Mouse (Mus musculus) embryonic facial prominence, embryonic 10.5 days (tissue): ENCODE results near the gene Tcf7l2. TPM values are rescaled to one million over a fixed set of nuclear protein-coding genes. Genes with fewer than 3 reads are reported as not detected.

Source experiments
- DNase-seq: peaks from one replicate; pipeline ENCODE4 v3.0.0-alpha.2; 2017; ENCODE audit warnings: low spot score
- H3K27ac ChIP-seq: fragments of 300-500 bp; sonication (generic); replicated peaks from 2 replicates; pipeline ENCODE4 v1.5.1; 2016; ENCODE audit warnings: mild to moderate bottlenecking
- H3K27me3 ChIP-seq: fragments of 300-500 bp; sonication (generic); replicated peaks from 2 replicates; pipeline ENCODE4 v1.6.1; 2016; ENCODE audit warnings: low read depth, mild to moderate bottlenecking; ENCODE audit not compliant: poor library complexity, severe bottlenecking
- H3K36me3 ChIP-seq: fragments of 300-500 bp; sonication (generic); replicated peaks from 2 replicates; pipeline ENCODE4 v1.6.1; 2016; ENCODE audit warnings: mild to moderate bottlenecking, moderate library complexity
- H3K4me1 ChIP-seq: fragments of 300-500 bp; sonication (generic); 2 replicates; pipeline ENCODE4 v1.6.1; 2016
- H3K4me3 ChIP-seq: fragments of 300-500 bp; sonication (generic); 2 replicates; pipeline ENCODE4 v1.5.1; 2016; ENCODE audit warnings: mild to moderate bottlenecking, moderate library complexity
- H3K9me3 ChIP-seq: fragments of 300-500 bp; sonication (generic); 2 replicates; pipeline ENCODE4 v1.6.1; 2016; ENCODE audit warnings: mild to moderate bottlenecking
- WGBS: fragments of 180-500 bp; shearing (Covaris S2); methylation state at CpG from one replicate; pipeline ENCODE4 v1.1.7; 2016; 5-methylcytosine and 5-hydroxymethylcytosine counted together
- polyA plus RNA-seq: library from polyadenylated mRNA; unstranded; fragments of >200 nt; fragmentation: Nextera tagmentation; extraction: Ambion mirVana; gene quantifications from 2 replicates; pipeline ENCODE4 v1.2.1, GENCODE M21; 2016

Tcf7l2 gene
- polyA plus RNA-seq, 1 experiment from 2014 or later: 111 TPM

DNA sequence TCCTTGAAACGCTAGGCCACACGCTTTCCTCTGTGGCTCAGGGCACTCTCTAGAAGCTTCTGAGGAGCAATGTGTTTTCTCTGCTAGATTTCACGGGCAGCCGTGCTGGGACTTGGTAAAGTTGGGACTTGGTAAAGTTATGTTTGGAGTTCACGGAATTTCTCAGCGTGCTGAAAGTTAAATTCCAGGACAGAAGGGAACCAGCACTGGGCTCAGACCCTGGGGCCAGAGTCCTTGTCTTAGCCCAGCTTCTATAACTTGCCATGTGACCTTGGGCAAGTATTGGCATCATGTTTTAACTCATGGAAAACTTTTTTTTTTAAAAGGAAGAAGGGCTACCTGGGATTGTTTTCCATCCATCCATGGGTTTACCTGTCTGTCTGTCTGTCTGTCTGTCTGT is 104.6 kb downstream of the Tcf7l2 start:
- no peaks in the 10 kb centered on the region for H3K9me3 ChIP-seq
- H3K27ac ChIP-seq: no peak overlapping the region; the same call in 1 of the 2 replicates
- WGBS: 91% methylated on average over 6 of the region's 6 CpGs

DNA sequence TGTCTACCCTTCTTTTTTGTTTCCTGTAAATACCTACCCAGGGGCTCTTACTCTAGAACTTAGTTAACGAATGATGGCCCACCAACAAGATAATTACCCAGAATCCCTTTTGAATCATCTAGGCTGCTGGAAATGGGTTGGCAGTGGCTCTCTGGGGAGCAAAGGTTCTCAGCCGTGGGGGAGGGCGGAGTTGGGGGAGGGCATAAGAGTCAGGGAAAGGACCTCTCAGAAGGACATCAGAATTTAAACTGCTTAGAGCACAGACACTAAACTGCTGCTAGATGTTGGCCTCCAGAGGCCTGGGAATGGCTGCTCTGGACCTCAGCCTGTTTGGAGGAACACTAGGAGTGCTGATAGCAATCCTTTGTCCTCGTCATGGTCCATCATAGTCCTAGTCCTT is 105.4 kb downstream of the Tcf7l2 start:
- no peaks in the 10 kb centered on the region for H3K9me3 ChIP-seq
- peaks cover 13% of the 10 kb centered on the region for H3K36me3 ChIP-seq
- DNase-seq: no peak
- H3K27me3 ChIP-seq: no peaks in the 10 kb centered on the region
- H3K4me1 ChIP-seq: peaks cover 54% of the 10 kb centered on the region
- no peak overlapping the region for H3K27ac ChIP-seq
- H3K4me3 ChIP-seq: no peak overlapping the region
- WGBS: 67% methylated on average over 4 of the region's 4 CpGs

More for the DNA sequence above, 104.6 kb downstream of the Tcf7l2 start:
- Histone ChIP-seq H3K4me1 (peaks cover 56% of the 10 kb centered on the region), H3K27me3 (no peaks in the 10 kb centered on the region), H3K4me3 (no peak overlapping the region), H3K36me3 (peaks cover 8% of the 10 kb centered on the region)
- no peak for DNase-seq

DNA sequence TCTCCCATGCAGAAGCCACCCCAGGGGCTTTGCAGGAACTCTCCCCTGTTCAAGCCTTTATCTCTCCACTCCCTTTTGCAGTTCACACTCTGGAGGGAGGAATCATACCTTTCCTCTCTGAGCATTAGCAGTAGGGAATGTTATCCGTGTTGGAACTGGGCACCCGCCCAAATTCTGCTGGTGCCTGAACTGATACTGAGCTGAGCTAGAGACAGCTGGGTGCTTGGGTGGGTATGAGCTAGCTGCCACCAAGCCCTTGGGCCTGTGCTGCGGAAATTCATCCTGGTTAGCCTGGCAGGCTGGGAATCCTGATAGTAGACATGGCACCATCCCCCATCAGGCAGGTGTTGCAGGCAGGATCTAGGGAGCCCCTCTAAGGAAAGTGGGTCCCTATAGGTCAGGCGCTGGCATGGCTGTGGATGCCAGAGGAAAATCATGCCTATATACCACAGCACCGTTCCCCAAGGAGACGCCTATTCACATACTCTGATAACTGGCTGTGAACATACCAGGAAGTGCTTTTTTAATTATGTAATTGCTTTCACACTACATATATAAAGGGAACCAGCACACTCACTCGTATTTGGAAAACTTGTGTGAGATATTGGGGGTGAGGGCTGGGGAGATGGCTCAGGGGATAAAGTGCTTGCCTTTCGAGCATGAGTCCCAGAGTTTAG is 108.9 kb downstream of the Tcf7l2 start:
- no peaks in the 10 kb centered on the region for H3K9me3 ChIP-seq
- no peak overlapping the region for H3K27ac ChIP-seq
- 89% methylated on average over 8 of the region's 8 CpGs for WGBS

DNA sequence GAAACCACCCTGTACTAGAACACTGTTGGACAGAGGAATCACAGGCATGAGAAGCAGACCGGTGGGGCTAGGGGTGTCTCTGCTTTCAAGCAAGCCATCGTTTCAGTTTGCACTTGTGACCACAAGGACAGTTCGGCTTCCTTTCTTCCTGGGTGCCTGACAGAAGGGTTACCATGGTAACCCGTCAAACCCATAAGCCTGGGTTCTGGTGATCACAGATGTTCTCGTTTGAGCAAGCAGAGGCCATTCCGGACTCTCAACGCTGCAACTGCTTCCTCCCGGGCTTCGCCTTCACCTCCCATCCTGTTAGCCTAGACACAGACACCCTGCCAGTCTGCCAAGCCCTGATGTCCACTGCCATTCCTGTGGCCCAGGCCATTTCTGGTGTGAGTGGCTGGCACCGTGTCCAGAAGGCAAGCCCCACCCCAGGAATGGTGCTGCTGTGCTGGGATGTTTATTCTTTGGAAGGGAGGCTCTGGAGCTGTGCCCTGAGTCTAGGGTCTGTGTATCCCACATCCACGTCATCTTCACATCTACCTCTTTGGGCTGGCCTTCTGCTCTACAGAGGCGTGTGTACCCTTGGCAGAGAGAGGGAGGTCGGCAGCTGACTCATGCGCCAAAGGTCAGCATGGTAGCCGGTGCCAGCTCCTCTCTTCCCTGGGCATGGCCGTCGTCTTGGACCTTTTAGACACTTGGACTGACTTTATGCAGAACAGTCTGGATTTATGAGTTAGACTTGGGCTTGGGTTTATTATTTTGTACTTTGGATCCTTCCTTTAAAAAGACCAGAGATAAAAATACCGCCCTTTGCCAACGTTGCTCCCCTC is 110.1 kb downstream of the Tcf7l2 start:
- DNase-seq: no peak
- Histone ChIP-seq H3K9me3 (no peaks in the 10 kb centered on the region), H3K27me3 (no peaks in the 10 kb centered on the region), H3K4me3 (no peak overlapping the region), H3K4me1 (peaks cover 24% of the 10 kb centered on the region), H3K27ac (no peak overlapping the region), H3K36me3 (peaks cover 5% of the 10 kb centered on the region)
- WGBS: 87% methylated on average over 19 of the region's 19 CpGs

More for the DNA sequence above, 108.9 kb downstream of the Tcf7l2 start:
- H3K36me3 ChIP-seq: peaks cover 9% of the 10 kb centered on the region
- H3K4me3 ChIP-seq: no peak overlapping the region
- no peak for DNase-seq
- H3K27me3 ChIP-seq: no peaks in the 10 kb centered on the region
- H3K4me1 ChIP-seq: peaks cover 31% of the 10 kb centered on the region

DNA sequence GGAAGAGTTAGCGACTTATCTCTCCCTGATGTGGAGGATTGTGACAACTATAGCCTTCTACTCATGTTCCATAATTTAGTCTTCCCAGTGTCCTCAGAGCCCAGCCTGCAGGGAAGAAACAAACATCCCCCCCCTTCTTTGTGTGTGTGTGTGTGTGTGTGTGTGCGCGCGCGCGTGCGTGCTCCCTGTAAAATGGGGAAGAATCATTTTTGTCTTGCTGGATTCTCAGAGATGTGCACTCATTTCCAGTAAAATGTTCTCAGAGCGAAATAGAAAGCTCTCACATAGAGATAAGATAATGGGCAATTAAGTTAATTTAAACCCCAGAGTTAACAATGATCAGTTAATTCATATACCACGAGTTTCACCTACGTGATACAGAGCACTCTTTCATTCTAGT is 112.8 kb downstream of the Tcf7l2 start:
- Histone ChIP-seq H3K9me3 (no peaks in the 10 kb centered on the region), H3K36me3 (peaks cover 17% of the 10 kb centered on the region), H3K4me3 (no peak overlapping the region), H3K4me1 (peaks cover 17% of the 10 kb centered on the region), H3K27me3 (no peaks in the 10 kb centered on the region), H3K27ac (no peak overlapping the region)
- DNase-seq: no peak
- WGBS: 93% methylated on average over 10 of the region's 10 CpGs

DNA sequence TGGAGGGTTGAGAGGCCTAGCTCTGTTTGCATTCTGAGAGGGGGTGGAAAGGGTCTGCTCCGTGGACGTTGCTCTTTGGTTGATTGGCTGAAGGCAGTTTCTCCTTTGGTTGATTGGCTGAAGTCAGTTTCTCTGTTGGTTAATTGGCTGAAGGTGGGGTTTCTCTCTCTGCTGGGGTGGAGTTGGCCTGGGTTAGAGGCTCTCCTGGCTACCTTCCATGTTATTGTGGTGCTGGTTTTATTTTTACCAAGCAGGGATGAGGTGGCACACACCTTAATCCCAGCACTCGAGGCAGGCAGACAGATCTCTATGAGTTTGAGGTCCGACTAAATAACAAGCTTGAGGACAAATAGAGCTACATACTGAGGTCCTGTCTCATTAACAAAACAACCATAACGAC is 114.0 kb downstream of the Tcf7l2 start:
- DNase-seq: no peak
- 84% methylated on average over 5 of the region's 5 CpGs for WGBS
- Histone ChIP-seq H3K9me3 (no peaks in the 10 kb centered on the region), H3K4me3 (no peak overlapping the region), H3K4me1 (peaks cover 11% of the 10 kb centered on the region), H3K27ac (no peak overlapping the region), H3K27me3 (no peaks in the 10 kb centered on the region), H3K36me3 (peaks cover 18% of the 10 kb centered on the region)

DNA sequence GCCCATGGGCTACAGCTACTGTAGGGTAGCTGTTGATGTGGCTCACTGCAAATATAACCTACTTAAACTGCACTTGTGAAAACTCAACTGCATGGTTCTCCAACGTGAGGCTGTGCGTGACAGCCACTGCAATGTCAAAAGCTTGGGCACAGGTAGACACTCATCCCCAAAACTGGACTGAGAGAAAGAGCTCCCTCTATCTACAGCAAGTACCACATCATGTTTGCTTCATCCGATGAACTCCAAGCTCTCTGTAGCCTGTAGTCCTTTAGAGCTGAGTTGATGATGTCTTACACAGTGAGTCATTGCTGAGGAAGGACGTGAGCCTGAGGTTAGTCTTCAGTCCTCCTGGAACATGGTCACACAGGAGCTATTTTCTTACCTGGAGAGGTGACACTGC is 115.7 kb downstream of the Tcf7l2 start:
- H3K27me3 ChIP-seq: no peaks in the 10 kb centered on the region
- H3K4me3 ChIP-seq: no peak overlapping the region
- 0 out of 2 replicates have a peak, but pooled peaks cover 16% of the 10 kb centered on the region for H3K36me3 ChIP-seq
- 88% methylated on average over 4 of the region's 4 CpGs for WGBS
- H3K9me3 ChIP-seq: no peaks in the 10 kb centered on the region
- no peak for DNase-seq
- H3K27ac ChIP-seq: no peak overlapping the region
- no peaks in the 10 kb centered on the region for H3K4me1 ChIP-seq

DNA sequence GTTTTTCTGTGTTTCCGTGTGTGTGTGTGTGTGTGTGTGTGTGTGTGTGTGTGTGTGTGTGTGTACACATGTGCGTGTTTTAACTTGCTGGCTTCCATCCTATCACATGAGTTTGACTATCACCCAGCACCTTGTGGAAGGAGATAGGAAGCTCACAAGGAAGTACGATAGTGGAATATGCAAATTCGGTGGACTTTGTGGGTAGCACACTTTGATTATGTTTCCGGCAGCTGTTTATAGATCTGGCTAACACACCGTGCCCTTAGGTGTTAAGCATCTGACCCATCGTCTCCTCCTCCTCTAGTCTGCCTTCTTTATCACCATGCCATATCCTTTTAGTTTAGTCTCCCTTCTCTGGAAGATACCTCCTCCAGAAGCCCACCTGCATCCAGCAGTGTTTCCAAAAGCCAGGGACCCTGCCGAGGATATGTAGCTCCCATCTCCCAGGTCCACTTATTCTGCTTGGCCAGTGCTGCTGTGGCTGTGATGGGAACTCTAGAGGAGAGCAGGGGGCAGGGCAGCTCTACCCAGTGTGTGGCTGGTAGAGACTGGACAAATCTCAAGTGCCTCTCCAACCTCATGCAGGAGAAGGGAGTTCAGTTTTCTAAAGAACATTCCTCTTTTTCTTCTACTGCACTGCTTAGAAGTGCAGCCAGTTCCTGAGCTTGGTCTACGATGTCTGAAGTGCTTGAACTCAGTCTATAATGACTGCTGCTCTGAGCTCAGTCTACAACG is 118.6 kb downstream of the Tcf7l2 start:
- WGBS: 87% methylated on average over 10 of the region's 10 CpGs
- Histone ChIP-seq H3K9me3 (no peaks in the 10 kb centered on the region), H3K4me3 (no peak overlapping the region), H3K4me1 (no peaks in the 10 kb centered on the region), H3K36me3 (peaks cover 39% of the 10 kb centered on the region), H3K27me3 (no peaks in the 10 kb centered on the region), H3K27ac (no peak overlapping the region)
- DNase-seq: no peak

DNA sequence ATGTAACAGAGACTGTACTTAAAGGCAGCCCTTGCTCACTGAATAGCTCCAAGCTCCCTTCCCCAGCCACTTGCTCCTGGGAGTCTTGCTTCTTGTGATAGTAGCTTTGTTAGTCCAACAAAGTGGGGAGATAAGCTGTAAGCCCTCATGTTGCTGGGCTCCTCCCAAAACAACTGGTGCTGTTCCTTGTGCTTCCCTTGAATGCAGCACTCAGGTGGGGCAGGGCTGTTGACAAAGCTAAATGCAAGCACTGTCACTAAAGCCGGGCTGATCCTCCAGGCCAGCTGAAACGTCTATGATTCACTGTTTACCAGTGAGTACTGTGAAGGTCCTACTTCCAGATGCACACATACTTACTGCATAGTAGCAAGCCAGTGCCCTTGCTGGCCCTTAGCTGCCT is 120.1 kb downstream of the Tcf7l2 start:
- H3K4me3 ChIP-seq: no peak overlapping the region
- no peaks in the 10 kb centered on the region for H3K27me3 ChIP-seq
- no peak overlapping the region for H3K27ac ChIP-seq
- no peaks in the 10 kb centered on the region for H3K4me1 ChIP-seq
- no peak for DNase-seq
- H3K36me3 ChIP-seq: peaks cover 50% of the 10 kb centered on the region
- H3K9me3 ChIP-seq: no peaks in the 10 kb centered on the region
- 64% methylated on average over 2 of the region's 2 CpGs for WGBS

DNA sequence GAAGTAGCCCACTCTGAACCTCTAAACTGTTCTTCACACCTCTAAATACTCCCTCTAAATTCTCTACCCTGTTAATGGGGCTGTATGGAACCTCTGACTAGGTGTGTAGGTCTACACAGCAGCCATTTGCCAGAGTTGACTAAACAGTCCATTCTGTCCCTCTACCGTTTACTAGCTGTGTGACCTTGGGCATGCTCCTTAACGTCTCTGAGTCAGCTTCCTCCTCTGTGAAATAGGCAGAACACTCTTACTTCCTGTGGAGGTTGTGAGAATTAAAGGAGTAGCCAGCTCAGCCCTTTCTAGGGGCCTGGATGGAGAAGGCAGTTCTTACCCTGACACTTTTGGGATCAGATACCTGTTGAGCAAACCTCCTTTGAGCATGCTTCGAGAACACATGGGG is 120.9 kb downstream of the Tcf7l2 start:
- Histone ChIP-seq H3K27me3 (no peaks in the 10 kb centered on the region), H3K4me3 (no peak overlapping the region), H3K9me3 (no peaks in the 10 kb centered on the region), H3K4me1 (peaks cover 4% of the 10 kb centered on the region; the same call in 1 of the 2 replicates), H3K27ac (no peak overlapping the region; the same call in 1 of the 2 replicates), H3K36me3 (peaks cover 53% of the 10 kb centered on the region)
- WGBS: 84% methylated on average over 3 of the region's 3 CpGs
- DNase-seq: no peak

DNA sequence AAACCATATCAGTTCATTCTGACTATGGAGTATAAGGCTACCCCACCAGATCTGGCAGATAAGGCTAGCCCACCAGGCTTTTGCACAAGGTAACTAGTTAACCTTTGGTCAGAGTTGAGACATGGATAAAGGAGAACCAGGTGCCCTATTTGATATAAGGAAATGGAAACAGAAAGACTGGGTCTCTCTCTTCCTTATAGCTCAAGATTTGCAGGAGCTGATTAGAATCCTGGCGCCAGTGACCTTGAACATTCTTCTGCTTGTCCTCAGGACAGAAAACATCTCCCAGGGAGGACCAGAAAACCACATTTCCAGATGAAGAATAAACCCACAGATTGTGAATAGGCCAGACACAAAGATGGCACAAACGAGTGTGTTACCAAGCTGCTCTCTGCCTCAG is 123.4 kb downstream of the Tcf7l2 start:
- no peak overlapping the region for H3K27ac ChIP-seq
- peaks cover 24% of the 10 kb centered on the region for H3K4me1 ChIP-seq
- WGBS: 93% methylated on average over 2 of the region's 2 CpGs
- H3K9me3 ChIP-seq: no peaks in the 10 kb centered on the region
- H3K4me3 ChIP-seq: no peak overlapping the region
- H3K36me3 ChIP-seq: peaks cover 48% of the 10 kb centered on the region
- H3K27me3 ChIP-seq: no peaks in the 10 kb centered on the region
- no peak for DNase-seq

DNA sequence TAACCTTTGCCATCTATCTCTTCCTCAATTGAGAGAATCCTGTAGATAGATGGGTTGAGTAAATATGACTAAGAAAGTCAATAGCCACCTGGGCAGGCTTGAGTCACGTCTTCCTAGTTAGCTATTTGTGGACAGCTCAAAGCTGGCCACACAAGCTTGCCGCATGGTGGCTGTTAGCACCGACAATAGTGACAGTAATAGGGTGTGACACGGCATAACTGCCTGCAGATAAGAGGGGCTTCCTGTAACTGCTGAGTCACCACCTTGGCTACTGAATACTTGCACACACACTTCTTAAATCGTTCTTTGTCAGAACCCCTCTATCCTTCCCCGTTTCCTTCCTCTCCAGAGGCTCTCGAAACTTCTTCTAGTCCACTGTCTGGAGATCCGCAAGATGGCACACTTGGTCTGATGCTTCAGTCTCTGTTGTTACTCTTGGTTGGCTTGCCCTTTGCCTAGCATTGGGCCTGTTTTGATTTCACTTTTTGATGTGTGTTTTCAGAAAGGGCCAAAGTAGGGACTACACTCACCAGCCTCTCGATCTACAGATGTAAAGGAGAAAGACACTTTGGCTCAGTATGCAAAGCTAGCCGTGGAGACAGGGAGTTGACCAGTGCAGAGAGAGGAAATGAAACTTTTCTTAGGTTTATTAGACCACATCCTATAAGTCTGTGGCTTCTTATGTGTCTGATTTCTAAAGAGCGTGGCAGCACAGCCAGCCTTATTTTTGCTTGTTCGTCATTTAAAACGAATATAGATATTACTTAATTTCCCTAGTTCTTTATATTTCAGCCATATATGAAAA is 124.4 kb downstream of the Tcf7l2 start:
- Histone ChIP-seq H3K36me3 (peaks cover 51% of the 10 kb centered on the region), H3K27me3 (no peaks in the 10 kb centered on the region), H3K4me1 (peaks cover 33% of the 10 kb centered on the region)

More for the DNA sequence above, 124.4 kb downstream of the Tcf7l2 start:
- Histone ChIP-seq H3K9me3 (no peaks in the 10 kb centered on the region), H3K4me3 (no peak overlapping the region), H3K27ac (no peak overlapping the region)
- DNase-seq: no peak
- 86% methylated on average over 13 of the region's 13 CpGs for WGBS
